Mouse (Mus musculus) embryo, embryonic 10.5 days (tissue): ENCODE data around the gene Nkiras2.
"Not testable (repeated sequence)": the region's sequence is repeated elsewhere in the genome, so short reads cannot be mapped to it uniquely, and the experiment has no call there.

Experiments
- DNase-seq: peaks from one replicate; pipeline ENCODE4 v3.0.0-alpha.2; 2015; ENCODE audit warnings: low spot score

Gene Nkiras2

GRCm38 (mm10) chr11:100601372-100601771 is 17.7 kb upstream of the Nkiras2 start:
- DNase-seq = no peak

- DNase-seq = no peak
These were observed 15.9 kb upstream of the Nkiras2 start for GRCm38 (mm10) chr11:100603155-100603554.

GRCm38 (mm10) chr11:100603813-100604212 is 15.2 kb upstream of the Nkiras2 start:
- DNase-seq = no peak

GRCm38 (mm10) chr11:100604321-100605005 is 14.6 kb upstream of the Nkiras2 start:
- DNase-seq = no peak

- DNase-seq = no peak
These were observed 13.6 kb upstream of the Nkiras2 start for GRCm38 (mm10) chr11:100605451-100605850.

- DNase-seq = no peak
These were observed 11.9 kb upstream of the Nkiras2 start for GRCm38 (mm10) chr11:100607121-100607520.

- no peak for DNase-seq
These were observed 10.2 kb upstream of the Nkiras2 start for GRCm38 (mm10) chr11:100608796-100609195.

GRCm38 (mm10) chr11:100609355-100609996 is 9.6 kb upstream of the Nkiras2 start:
- DNase-seq = no peak

- DNase-seq = no peak
These were observed 8.9 kb upstream of the Nkiras2 start for GRCm38 (mm10) chr11:100609997-100610680.

- DNase-seq = no peak
These were observed 7.4 kb upstream of the Nkiras2 start for GRCm38 (mm10) chr11:100611627-100612026.

GRCm38 (mm10) chr11:100613241-100613640 is 5.8 kb upstream of the Nkiras2 start:
- DNase-seq = peak; percentile 33

- no peak for DNase-seq
These were observed 2.7 kb upstream of the Nkiras2 start for GRCm38 (mm10) chr11:100616332-100616731.

- DNase-seq = not testable (repeated sequence)
These were observed 2.2 kb upstream of the Nkiras2 start for GRCm38 (mm10) chr11:100616836-100617235.

GRCm38 (mm10) chr11:100617480-100617879 is 1.6 kb upstream of the Nkiras2 start:
- no peak for DNase-seq

- peak; percentile 99 for DNase-seq
These were observed 486 bp downstream of the Nkiras2 start for GRCm38 (mm10) chr11:100619485-100619975.

GRCm38 (mm10) chr11:100619982-100620381 is 938 bp downstream of the Nkiras2 start, which contains the start of gene Dnajc7:
Gene Dnajc7 (minus strand): TSS chr11:100620168.
- DNase-seq = no peak

- DNase-seq = peak; percentile 95
These were observed 3.7 kb downstream of the Nkiras2 start for GRCm38 (mm10) chr11:100622714-100623113.

- DNase-seq = no peak
These were observed 4.8 kb downstream of the Nkiras2 start for GRCm38 (mm10) chr11:100623867-100624266.

GRCm38 (mm10) chr11:100625754-100626700 is 7.0 kb downstream of the Nkiras2 start:
- DNase-seq = no peak

GRCm38 (mm10) chr11:100626701-100627195 is 7.7 kb downstream of the Nkiras2 start:
- DNase-seq = peak; percentile 69

- DNase-seq = no peak
These were observed 9.0 kb downstream of the Nkiras2 start for GRCm38 (mm10) chr11:100628056-100628455.
